Mouse (Mus musculus) thymus, adult 2 months (tissue): Measurements from ENCODE around the gene Hnf4a.

Experiments
- CTCF ChIP-seq: fragments of 200-500 bp; IDR thresholded peaks from 2 replicates; pipeline ENCODE4 v1.5.1; 2012; ENCODE audit warnings: mild to moderate bottlenecking, control low read depth, low read length, moderate library complexity, borderline replicate concordance; ENCODE audit not compliant: control insufficient read depth, poor library complexity, insufficient read depth; ENCODE audit errors: extremely low read depth
- POLR2A ChIP-seq: fragments of 200-500 bp; IDR thresholded peaks from 2 replicates; pipeline ENCODE4 v1.6.1; 2012; ENCODE audit warnings: mild to moderate bottlenecking, low read length, control low read depth, moderate library complexity; ENCODE audit not compliant: control insufficient read depth, poor library complexity, insufficient read depth; ENCODE audit errors: extremely low read depth

GRCm38 (mm10) chr2:163490656-163491055, 16.0 kb upstream of the Hnf4a start:
- TF ChIP-seq POLR2A (no peak), CTCF (no peak)
